Mouse (Mus musculus) kidney, embryonic 16.5 days (tissue): ENCODE measurements at regions not wholly inside any gene's neighbourhood (a gene's known extent, or its start where the extent isn't known, plus 50 kb on each side); places are given as distances from the start of the nearest gene placed in this dataset.
A peak's percentile ranks its signal among the peaks of the same experiment; 100 is the strongest.

Experiments
- ATAC-seq: fragments of 200-750 bp; cut with Nextera tagmentation; 2 replicates; pipeline ENCODE4 v1.8.0; 2017; ENCODE audit warnings: moderate TSS enrichment; ENCODE audit not compliant: low FRiP score, low TSS enrichment
- H3K27ac ChIP-seq: fragments of 300-500 bp; sonication (generic); 2 replicates; pipeline ENCODE4 v1.5.1; 2014; ENCODE audit warnings: low read length
- H3K27me3 ChIP-seq: fragments of 300-500 bp; sonication (generic); 2 replicates; pipeline ENCODE4 v1.6.1; 2014; ENCODE audit warnings: low read length, control low read depth, mixed read lengths; ENCODE audit not compliant: insufficient read depth
- H3K36me3 ChIP-seq: fragments of 300-500 bp; sonication (generic); 2 replicates; pipeline ENCODE4 v1.6.1; 2014; ENCODE audit warnings: low read length, control low read depth, mixed read lengths; ENCODE audit not compliant: insufficient read depth
- H3K4me1 ChIP-seq: fragments of 300-500 bp; sonication (generic); 2 replicates; pipeline ENCODE4 v1.6.1; 2014; ENCODE audit warnings: low read length, control low read depth, mixed read lengths; ENCODE audit not compliant: insufficient read depth
- H3K4me2 ChIP-seq: fragments of 300-500 bp; sonication (generic); replicated peaks from 2 replicates; pipeline ENCODE4 v1.6.1; 2014; ENCODE audit warnings: low read depth, low read length
- H3K4me3 ChIP-seq: fragments of 300-500 bp; sonication (generic); 2 replicates; pipeline ENCODE4 v1.5.1; 2014; ENCODE audit warnings: mild to moderate bottlenecking, low read length
- H3K9ac ChIP-seq: fragments of 300-500 bp; sonication (generic); replicated peaks from 2 replicates; pipeline ENCODE4 v1.6.1; 2014; ENCODE audit warnings: low read length
- H3K9me3 ChIP-seq: fragments of 300-500 bp; sonication (generic); 2 replicates; pipeline ENCODE4 v1.6.1; 2016; ENCODE audit warnings: low read length, control low read depth
- WGBS: fragments of 180-500 bp; shearing (Covaris S2); extraction: QIAGEN DNeasy Blood & Tissue Kit; methylation state at CpG from one replicate; pipeline ENCODE4 v1.1.7; 2014; 5-methylcytosine and 5-hydroxymethylcytosine counted together

GRCm38 (mm10) chr12:13984396-13984776 is 167.5 kb downstream of the Fam84a start:
- Histone ChIP-seq H3K9me3 (no peaks in the 10 kb centered on the region), H3K36me3 (no peaks in the 10 kb centered on the region), H3K9ac (no peak overlapping the region), H3K4me2 (no peak overlapping the region), H3K4me3 (no peak overlapping the region), H3K27ac (no peak overlapping the region), H3K27me3 (no peaks in the 10 kb centered on the region), H3K4me1 (no peaks in the 10 kb centered on the region)
- ATAC-seq, result no peak
- 96% methylated on average over 1 of the region's 1 CpGs for WGBS

DNA sequence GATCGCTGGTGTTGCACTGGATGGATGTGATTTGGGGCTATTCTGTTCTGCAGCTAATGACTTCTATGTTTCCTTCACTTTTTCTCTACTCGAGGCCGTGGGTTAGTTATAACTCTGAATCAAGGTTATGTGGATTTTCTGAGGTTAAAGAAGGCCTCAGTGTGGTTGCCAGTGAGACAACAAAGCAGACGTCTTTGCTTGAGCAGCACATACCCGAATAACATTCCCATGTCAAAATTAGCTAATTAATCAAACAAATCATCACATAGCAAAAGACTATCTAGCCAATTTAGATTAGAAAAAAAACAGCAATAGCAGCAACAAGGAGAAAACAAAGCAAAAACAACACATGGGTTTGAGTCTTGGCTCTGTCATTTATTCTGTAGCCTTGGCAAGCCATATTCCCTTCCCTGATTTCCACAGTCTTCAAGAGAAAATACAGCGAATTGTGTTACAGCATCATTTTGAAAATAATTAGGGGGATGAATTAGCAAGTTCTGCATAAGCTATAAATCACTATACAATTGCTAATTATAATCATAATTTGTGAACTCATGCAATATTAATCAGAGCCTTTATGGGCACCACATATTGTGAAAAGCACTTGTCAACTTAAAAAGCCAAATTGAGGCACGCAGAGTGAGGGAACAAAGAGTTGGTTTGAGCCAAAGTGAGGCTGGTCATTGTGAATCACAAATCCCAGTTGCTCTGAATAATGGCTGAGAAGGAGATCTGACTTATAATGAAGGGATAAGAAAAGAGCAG is 168.0 kb downstream of the Fam84a start:
- no peaks in the 10 kb centered on the region for H3K27me3 ChIP-seq
- H3K4me2 ChIP-seq, result no peak overlapping the region
- ATAC-seq, result no peak
- no peaks in the 10 kb centered on the region for H3K9me3 ChIP-seq
- 59% methylated on average over 7 of the region's 7 CpGs for WGBS
- no peaks in the 10 kb centered on the region for H3K4me1 ChIP-seq
- H3K9ac ChIP-seq, result no peak overlapping the region
- no peak overlapping the region for H3K4me3 ChIP-seq
- no peak overlapping the region for H3K27ac ChIP-seq
- no peaks in the 10 kb centered on the region for H3K36me3 ChIP-seq

DNA sequence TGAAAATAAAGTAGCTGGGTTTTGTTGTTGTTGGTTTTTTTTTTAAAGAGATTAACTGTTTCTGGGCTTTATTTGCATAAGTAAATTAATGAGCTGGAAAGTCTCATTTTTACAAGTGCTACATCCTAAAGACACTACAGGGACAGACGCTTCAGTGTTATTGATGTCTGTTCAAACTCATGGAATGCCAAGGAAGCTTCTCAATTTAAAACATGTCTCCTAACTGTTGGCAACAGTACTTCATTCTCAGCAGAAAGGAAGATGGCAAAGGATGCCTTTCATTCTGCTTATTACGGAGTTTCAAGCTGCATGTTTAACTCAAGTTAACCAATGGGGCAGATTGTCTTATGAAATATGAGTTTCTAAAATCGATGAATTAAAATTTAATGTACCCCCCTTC is 187.3 kb downstream of the Fam84a start:
- Histone ChIP-seq H3K36me3 (no peaks in the 10 kb centered on the region), H3K4me3 (no peak overlapping the region), H3K27me3 (no peaks in the 10 kb centered on the region), H3K4me1 (no peaks in the 10 kb centered on the region), H3K9me3 (no peaks in the 10 kb centered on the region), H3K4me2 (no peak overlapping the region), H3K27ac (no peak overlapping the region), H3K9ac (no peak overlapping the region)
- 73% methylated on average over 3 of the region's 3 CpGs for WGBS
- ATAC-seq, result no peak

DNA sequence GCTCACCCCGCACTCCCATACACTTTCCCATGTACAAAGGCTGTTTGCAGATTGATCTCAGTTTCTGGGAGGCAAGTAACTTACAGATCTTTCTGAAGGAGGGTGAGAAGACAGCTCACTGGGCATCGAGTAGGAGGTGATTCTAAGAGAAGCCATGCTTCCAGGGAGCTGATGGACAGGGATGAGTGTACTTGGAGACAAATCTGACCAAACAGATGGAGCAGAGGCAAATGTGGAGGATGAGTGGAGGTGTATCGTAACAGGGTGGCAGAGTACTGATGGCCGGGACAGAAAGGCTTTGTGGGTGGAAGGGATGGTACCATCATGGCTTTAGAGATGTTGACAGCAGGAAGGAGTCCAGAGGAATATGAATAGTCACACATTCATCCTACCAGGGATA is 212.4 kb downstream of the Fam84a start:
- Histone ChIP-seq H3K27me3 (no peaks in the 10 kb centered on the region), H3K4me3 (no peak overlapping the region), H3K4me1 (no peaks in the 10 kb centered on the region), H3K36me3 (no peaks in the 10 kb centered on the region), H3K27ac (no peak overlapping the region), H3K9ac (no peak overlapping the region), H3K4me2 (no peak overlapping the region), H3K9me3 (no peaks in the 10 kb centered on the region)
- no peak for ATAC-seq
- 88% methylated on average over 4 of the region's 4 CpGs for WGBS

DNA sequence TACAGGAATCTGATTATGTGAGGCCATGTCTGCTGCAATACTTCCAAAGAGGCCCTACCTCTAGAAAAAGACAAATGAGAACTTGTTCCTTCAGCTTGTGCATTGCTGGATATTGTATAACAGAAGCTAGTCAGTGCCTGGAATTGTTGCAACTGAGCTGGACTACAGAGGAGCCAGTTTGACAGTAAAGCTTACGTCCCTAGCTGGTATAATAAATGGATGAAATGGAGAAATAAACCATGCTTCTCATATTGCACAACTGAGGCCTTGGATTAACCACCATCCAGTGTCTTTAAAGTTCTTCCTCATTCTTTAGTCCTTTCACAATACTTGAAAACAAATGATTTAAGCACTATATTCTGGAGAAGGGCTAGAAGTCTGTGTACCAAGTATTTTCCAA is 230.8 kb downstream of the Fam84a start:
- 56% methylated on average over 1 of the region's 1 CpGs for WGBS
- no peak for ATAC-seq
- Histone ChIP-seq H3K27ac (no peak overlapping the region), H3K9me3 (no peaks in the 10 kb centered on the region), H3K4me3 (no peak overlapping the region), H3K4me1 (no peaks in the 10 kb centered on the region), H3K27me3 (no peaks in the 10 kb centered on the region), H3K9ac (no peak overlapping the region), H3K36me3 (no peaks in the 10 kb centered on the region), H3K4me2 (no peak overlapping the region)

- Histone ChIP-seq H3K4me1 (no peaks in the 10 kb centered on the region), H3K9me3 (no peaks in the 10 kb centered on the region), H3K27me3 (no peaks in the 10 kb centered on the region), H3K36me3 (no peaks in the 10 kb centered on the region), H3K27ac (no peak overlapping the region), H3K4me2 (no peak overlapping the region), H3K4me3 (no peak overlapping the region), H3K9ac (no peak overlapping the region)
- no peak for ATAC-seq
- WGBS, result 59% methylated on average over 3 of the region's 3 CpGs
Measured at GRCm38 (mm10) chr12:13883317-13883716, 268.5 kb downstream of the Fam84a start.

- no peak for ATAC-seq
- no peaks in the 10 kb centered on the region for H3K27me3 ChIP-seq
- H3K4me1 ChIP-seq, result no peaks in the 10 kb centered on the region
- no peak overlapping the region for H3K4me2 ChIP-seq
- H3K4me3 ChIP-seq, result no peak overlapping the region
- H3K36me3 ChIP-seq, result no peaks in the 10 kb centered on the region
- WGBS, result 74% methylated on average over 1 of the region's 1 CpGs
- H3K27ac ChIP-seq, result no peak overlapping the region
- H3K9ac ChIP-seq, result no peak overlapping the region
- no peaks in the 10 kb centered on the region for H3K9me3 ChIP-seq
Measured at GRCm38 (mm10) chr12:13869161-13869560, 282.7 kb downstream of the Fam84a start.

- no peak overlapping the region for H3K4me2 ChIP-seq
- H3K27ac ChIP-seq, result no peak overlapping the region
- no peaks in the 10 kb centered on the region for H3K9me3 ChIP-seq
- ATAC-seq, result no peak
- H3K4me3 ChIP-seq, result no peak overlapping the region
- H3K9ac ChIP-seq, result no peak overlapping the region
- no peaks in the 10 kb centered on the region for H3K27me3 ChIP-seq
- H3K4me1 ChIP-seq, result no peaks in the 10 kb centered on the region
- 89% methylated on average over 7 of the region's 7 CpGs for whole genome bisulfite sequencing
- no peaks in the 10 kb centered on the region for H3K36me3 ChIP-seq
Measured at GRCm38 (mm10) chr12:13861226-13861625, 290.6 kb downstream of the Fam84a start.

GRCm38 (mm10) chr12:13844532-13845485 is 307.0 kb downstream of the Fam84a start:
- H3K4me1 ChIP-seq, result no peaks in the 10 kb centered on the region
- H3K4me3 ChIP-seq, result no peak overlapping the region
- H3K9ac ChIP-seq, result no peak overlapping the region
- no peak overlapping the region for H3K27ac ChIP-seq
- H3K36me3 ChIP-seq, result no peaks in the 10 kb centered on the region
- ATAC-seq, result peak; percentile 73
- WGBS, result 55% methylated on average over 13 of the region's 13 CpGs
- H3K9me3 ChIP-seq, result no peaks in the 10 kb centered on the region
- no peak overlapping the region for H3K4me2 ChIP-seq
- no peaks in the 10 kb centered on the region for H3K27me3 ChIP-seq
